In the genomic region with DNA sequence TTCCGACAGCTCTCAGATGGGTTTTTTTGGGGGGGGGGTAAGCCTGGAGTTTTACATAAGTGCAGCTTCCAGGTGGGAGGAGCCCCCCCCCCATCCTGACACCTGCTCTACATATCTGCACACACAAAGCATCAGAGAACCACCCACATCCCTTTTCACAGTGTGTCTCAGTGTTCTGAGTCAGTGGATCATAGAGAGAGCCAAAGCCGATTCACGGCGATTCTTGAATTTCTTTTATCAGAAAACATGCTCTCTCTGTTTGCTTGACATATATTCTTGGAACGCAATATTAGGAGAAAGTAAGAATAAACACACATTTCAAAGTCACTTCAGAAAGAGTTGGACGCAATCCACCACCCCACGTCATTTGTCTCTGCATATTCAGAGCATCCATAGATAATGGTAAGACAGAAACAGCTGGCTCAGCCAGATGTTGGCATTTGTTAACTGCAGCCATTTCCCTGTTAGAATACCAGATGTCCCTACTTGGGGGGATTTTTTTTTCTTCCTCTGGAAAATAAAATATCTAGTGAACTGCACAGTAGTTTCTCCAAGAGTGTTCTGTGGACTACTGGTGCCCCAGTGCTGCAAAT, we compare ENCODE assay signal across 19 mouse cellular contexts.
DNase-seq lines count a peak whose midpoint lies in the region; ATAC-seq and TF ChIP-seq lines count a peak whose summit lies in the region.
"Had no signal": no experiment of that assay in that cellular context is flagged by ENCODE, and none has a peak within 500 bp of the region (broad histone marks: within the 10 kb centered on the region; RNA-seq: fewer than 3 reads in every experiment).

No protein-coding gene starts in this region.

- TF ChIP-seq RAD21 in CH12.LX (IDR thresholded peaks at IDR 0.05; ENCODE audit: low read depth, low read length), result no peak

- no peak overlapping the region for H3K4me2 ChIP-seq in forebrain, embryonic 14.5 days (ENCODE audit: low read length)
- H3K4me2 ChIP-seq in forebrain, embryonic 13.5 days, result no peak overlapping the region
- H3K4me2 ChIP-seq in lung, embryonic 14.5 days, result no peak overlapping the region
- peak overlapping the region; percentile 27; the same call in 1 of the 2 replicates for H3K4me2 ChIP-seq in CH12.LX (ENCODE audit: insufficient read depth, low read depth, poor library complexity, severe bottlenecking)
- no peak overlapping the region for H3K4me2 ChIP-seq in liver, postnatal 0 days (ENCODE audit: low read depth, low read length)
- H3K4me2 ChIP-seq: forebrain, embryonic 12.5 days; heart, embryonic 15.5 days; hindbrain, embryonic 15.5 days; neural tube, embryonic 12.5 days had no signal

- H3K36me3 ChIP-seq in forebrain, embryonic 14.5 days (ENCODE audit: control insufficient read depth, insufficient read depth, low read length), result no peaks in the 10 kb centered on the region
- no peaks in the 10 kb centered on the region for H3K36me3 ChIP-seq in forebrain, embryonic 13.5 days (ENCODE audit: poor library complexity, severe bottlenecking)
- no peaks in the 10 kb centered on the region for H3K36me3 ChIP-seq in lung, embryonic 14.5 days (ENCODE audit: insufficient read depth)
- no peaks in the 10 kb centered on the region for H3K36me3 ChIP-seq in CH12.LX (replicated peaks in 1 of 2; ENCODE audit: control insufficient read depth in 1 of 2, insufficient read depth in 1 of 2, low read length in 1 of 2)
- no peaks in the 10 kb centered on the region for H3K36me3 ChIP-seq in liver, postnatal 0 days (replicated peaks; ENCODE audit: insufficient read depth, low read length)
- H3K36me3 ChIP-seq: forebrain, embryonic 12.5 days; heart, embryonic 15.5 days; hindbrain, embryonic 15.5 days; neural tube, embryonic 12.5 days had no signal

- no peaks in the 10 kb centered on the region for H3K27me3 ChIP-seq in forebrain, embryonic 14.5 days (replicated peaks; ENCODE audit: control insufficient read depth, insufficient read depth, low read length)
- 0 out of 2 replicates have a peak, but pooled peaks cover 8% of the 10 kb centered on the region for H3K27me3 ChIP-seq in forebrain, embryonic 13.5 days
- peaks cover 45% of the 10 kb centered on the region for H3K27me3 ChIP-seq in lung, embryonic 14.5 days (ENCODE audit: insufficient read depth, low read length)
- H3K27me3 ChIP-seq in CH12.LX (replicated peaks), result peaks cover 30% of the 10 kb centered on the region
- H3K27me3 ChIP-seq in liver, postnatal 0 days (ENCODE audit: insufficient read depth, low read length), result no peaks in the 10 kb centered on the region
- H3K27me3 ChIP-seq: hindbrain, embryonic 15.5 days; neural tube, embryonic 12.5 days had no signal

- TF ChIP-seq POLR2A in CH12.LX (IDR thresholded peaks at IDR 0.05; ENCODE audit: low read depth, low read length), result no peak

- no peaks in the 10 kb centered on the region for H3K79me2 ChIP-seq in CH12.LX (replicated peaks; ENCODE audit: control insufficient read depth, extremely low read depth, insufficient read depth, poor library complexity, severe bottlenecking)

- 0 out of 2 replicates have a peak, but pooled peaks cover 1% of the 10 kb centered on the region for H3K4me1 ChIP-seq in forebrain, embryonic 14.5 days (ENCODE audit: control insufficient read depth, insufficient read depth, low read length)
- H3K4me1 ChIP-seq in forebrain, embryonic 13.5 days, result peaks cover 4% of the 10 kb centered on the region; the same call in 1 of the 2 replicates
- peaks cover 8% of the 10 kb centered on the region; the same call in 1 of the 2 replicates for H3K4me1 ChIP-seq in lung, embryonic 14.5 days (ENCODE audit: insufficient read depth)
- H3K4me1 ChIP-seq in CH12.LX (ENCODE audit: control insufficient read depth in 1 of 2, insufficient read depth in 2 of 2), result peaks cover 0 to 34% of the 10 kb centered on the region in 2 experiments; a peak in 2 of 4 replicates
- no peaks in the 10 kb centered on the region for H3K4me1 ChIP-seq in liver, postnatal 0 days (ENCODE audit: insufficient read depth)

- H3K9ac ChIP-seq in forebrain, embryonic 14.5 days (ENCODE audit: low read length), result no peak overlapping the region
- H3K9ac ChIP-seq in forebrain, embryonic 13.5 days, result no peak overlapping the region
- H3K9ac ChIP-seq in lung, embryonic 14.5 days, result no peak overlapping the region
- H3K9ac ChIP-seq in CH12.LX (ENCODE audit: insufficient read depth, low read depth), result no peak overlapping the region
- no peak overlapping the region for H3K9ac ChIP-seq in liver, postnatal 0 days (replicated peaks)
- H3K9ac ChIP-seq: forebrain, embryonic 12.5 days; heart, embryonic 15.5 days; hindbrain, embryonic 15.5 days; neural tube, embryonic 12.5 days had no signal

- dilution Hi-C loops in CH12.LX (cut with MboI; ENCODE audit: extremely low pct_ligation_motif_present, extremely low pct_unique_long_range_greater_than_20kb, low sequenced_read_pairs), result no loop called here

- no peak for TF ChIP-seq EP300 in CH12.LX (IDR thresholded peaks at IDR 0.05; ENCODE audit: low read length)
- no peak for TF ChIP-seq EP300 in liver, postnatal 0 days (IDR thresholded peaks at IDR 0.05; ENCODE audit: low read depth)

- in situ Hi-C loops in CH12.LX (cut with MboI; ENCODE audit: low pct_ligation_motif_present, low pct_unique_long_range_greater_than_20kb, low sequenced_read_pairs), result no loop called here

- peak; percentile 37 for DNase-seq in forebrain, embryonic 14.5 days (ENCODE audit: low spot score)
- DNase-seq in layer of hippocampus, adult 11-12 months (ENCODE audit: low spot score), result peak; percentile 30
- DNase-seq in layer of hippocampus, postnatal 36 days, result no peak
- DNase-seq in lung, embryonic 14.5 days, result peak; percentile 96
- DNase-seq in lung, postnatal 36 days, result no peak
- DNase-seq in CH12.LX (ENCODE audit: extremely low read depth), result peak; percentile 21
- DNase-seq in liver, postnatal 0 days, result no peak
- DNase-seq: cerebellum, postnatal 14 days; embryo, embryonic 11 days; gastrocnemius, adult 2 months; kidney, adult 11 months; kidney, postnatal 10 days; liver; thymus, postnatal 4 days had no signal

- H3K27ac ChIP-seq in forebrain, embryonic 14.5 days (ENCODE audit: low read depth, low read length), result no peak overlapping the region
- H3K27ac ChIP-seq in forebrain, embryonic 13.5 days, result no peak overlapping the region
- H3K27ac ChIP-seq in lung, embryonic 14.5 days (ENCODE audit: low read depth), result no peak overlapping the region
- no peak overlapping the region for H3K27ac ChIP-seq in CH12.LX (ENCODE audit: insufficient read depth, low read depth)
- no peak overlapping the region for H3K27ac ChIP-seq in liver, postnatal 0 days (ENCODE audit: low read depth)
- H3K27ac ChIP-seq: forebrain, embryonic 12.5 days; gastrocnemius, adult 2 months; heart, embryonic 15.5 days; hindbrain, embryonic 15.5 days; neural tube, embryonic 12.5 days had no signal

- H3K9me3 ChIP-seq in forebrain, embryonic 14.5 days (replicated peaks; ENCODE audit: control insufficient read depth, low read length), result no peaks in the 10 kb centered on the region
- no peaks in the 10 kb centered on the region for H3K9me3 ChIP-seq in forebrain, embryonic 13.5 days (replicated peaks)
- H3K9me3 ChIP-seq in lung, embryonic 14.5 days (ENCODE audit: low read depth, low read length), result no peaks in the 10 kb centered on the region
- H3K9me3 ChIP-seq in CH12.LX (replicated peaks; ENCODE audit: low read length), result no peaks in the 10 kb centered on the region
- H3K9me3 ChIP-seq in liver, postnatal 0 days (ENCODE audit: low read length), result no peaks in the 10 kb centered on the region
- H3K9me3 ChIP-seq: forebrain, embryonic 12.5 days; heart, embryonic 15.5 days; hindbrain, embryonic 15.5 days; neural tube, embryonic 12.5 days had no signal

- H3K4me3 ChIP-seq in forebrain, embryonic 14.5 days (ENCODE audit: low read depth, low read length), result no peak overlapping the region
- H3K4me3 ChIP-seq in forebrain, embryonic 13.5 days, result no peak overlapping the region
- H3K4me3 ChIP-seq in lung, embryonic 14.5 days (ENCODE audit: low read depth, low read length), result no peak overlapping the region
- H3K4me3 ChIP-seq in CH12.LX (replicated peaks in 1 of 3; ENCODE audit: low read depth in 2 of 3, low read length in 2 of 3, poor library complexity in 1 of 3), result no peak overlapping the region
- H3K4me3 ChIP-seq in liver, postnatal 0 days (ENCODE audit: low read depth, low read length), result no peak overlapping the region
- H3K4me3 ChIP-seq: forebrain, embryonic 12.5 days; gastrocnemius, adult 2 months; heart, embryonic 15.5 days; hindbrain, embryonic 15.5 days; neural tube, embryonic 12.5 days had no signal

- no peak for TF ChIP-seq CTCF in lung, embryonic 14.5 days (IDR thresholded peaks at IDR 0.05; ENCODE audit: low read depth)
- no peak for TF ChIP-seq CTCF in CH12.LX (conservative IDR thresholded peaks at IDR 0.05 in 1 of 2, IDR thresholded peaks at IDR 0.05 in 1 of 2; ENCODE audit: low read depth in 2 of 2, low read length in 2 of 2)
- TF ChIP-seq CTCF in liver, postnatal 0 days (IDR thresholded peaks at IDR 0.05; ENCODE audit: low read depth), result no peak

- 87% methylated on average over 7 of the region's 7 CpGs for WGBS in forebrain, embryonic 14.5 days
- WGBS in forebrain, embryonic 13.5 days, result 86% methylated on average over 7 of the region's 7 CpGs
- WGBS in lung, embryonic 14.5 days, result 19% methylated on average over 7 of the region's 7 CpGs
- WGBS in liver, postnatal 0 days (ENCODE audit: insufficient replicate concordance), result 77% methylated on average over 7 of the region's 7 CpGs

- no peak for ATAC-seq in forebrain, embryonic 14.5 days
- no peak for ATAC-seq in forebrain, embryonic 13.5 days
- peak; percentile 82 for ATAC-seq in lung, embryonic 14.5 days (ENCODE audit: insufficient read depth)
- no peak for ATAC-seq in liver, postnatal 0 days

TF ChIP-seq in CH12.LX, 34 proteins besides CTCF, POLR2A, EP300 and RAD21:
- no peak for TF ChIP-seq MYC (IDR thresholded peaks at IDR 0.05; ENCODE audit: low read depth, low read length)
- TF ChIP-seq ELF1 (IDR thresholded peaks at IDR 0.05; ENCODE audit: low read depth, low read length), result no peak
- TF ChIP-seq KAT2A (IDR thresholded peaks at IDR 0.05; ENCODE audit: insufficient replicate concordance, low read length), result no peak
- TF ChIP-seq ZMIZ1 (IDR thresholded peaks at IDR 0.05; ENCODE audit: low read depth, low read length), result no peak
- TF ChIP-seq MAZ (IDR thresholded peaks at IDR 0.05; ENCODE audit: low read depth, low read length), result no peak
- TF ChIP-seq ZNF384 (IDR thresholded peaks at IDR 0.05; ENCODE audit: low read depth, low read length), result no peak
- no peak for TF ChIP-seq JUN (IDR thresholded peaks at IDR 0.05; ENCODE audit: insufficient read depth, low read depth, low read length)
- TF ChIP-seq USF2 (conservative IDR thresholded peaks at IDR 0.05; ENCODE audit: low read depth, low read length), result no peak
- TF ChIP-seq BHLHE40 (IDR thresholded peaks at IDR 0.05; ENCODE audit: low read depth, low read length), result no peak
- TF ChIP-seq RCOR1 (conservative IDR thresholded peaks at IDR 0.05; ENCODE audit: low read depth, low read length), result no peak
- no peak for TF ChIP-seq UBTF (IDR thresholded peaks at IDR 0.05; ENCODE audit: low read depth, low read length)
- TF ChIP-seq NRF1 (IDR thresholded peaks at IDR 0.05; ENCODE audit: low read depth, low read length), result no peak
- TF ChIP-seq E2F4 (IDR thresholded peaks at IDR 0.05; ENCODE audit: insufficient replicate concordance, low read depth, low read length), result no peak

Comparison
In these comparisons a context has a peak if more than half of its experiments do, and no peak if none do; other contexts are left out.
1. DNase-seq: peak in forebrain, embryonic 14.5 days (single experiment), layer of hippocampus, adult 11-12 months (single experiment), lung, embryonic 14.5 days (single experiment) and CH12.LX (single experiment); none in layer of hippocampus, postnatal 36 days (0 of 2), lung, postnatal 36 days (single experiment) and liver, postnatal 0 days (single experiment).